Comparison of ENCODE assay signal across 9 mouse cellular contexts in the genomic region with DNA sequence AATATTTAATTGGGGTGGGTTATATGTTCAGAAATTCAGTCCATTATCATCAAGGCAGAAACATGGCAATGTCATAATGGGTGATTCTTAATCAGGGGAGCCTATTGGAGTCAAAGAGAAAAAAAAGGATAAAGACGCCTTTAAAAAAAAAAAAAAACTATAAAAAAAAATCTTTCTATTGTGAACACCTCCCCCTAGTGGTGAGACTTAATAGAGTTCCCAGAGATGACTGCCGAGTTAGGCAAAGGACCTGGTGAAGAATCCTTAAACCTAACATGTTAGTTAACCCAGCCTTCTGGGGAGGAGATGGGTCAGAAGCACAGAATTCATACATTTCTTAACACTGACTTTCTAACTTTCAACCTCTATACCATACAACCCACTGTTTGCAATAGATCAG. TPM values are rescaled to one million over a fixed set of nuclear protein-coding genes. Genes with fewer than 3 reads are reported as not detected.
A peak's percentile ranks its signal among the peaks of the same experiment; 100 is the strongest.
DNase-seq lines count a peak whose midpoint lies in the region; ATAC-seq lines count a peak whose summit lies in the region.
"Had no signal": no experiment of that assay in that cellular context is flagged by ENCODE, and none has a peak within 500 bp of the region (broad histone marks: within the 10 kb centered on the region; RNA-seq: fewer than 3 reads in every experiment).

No protein-coding gene starts in this region.

- intact Hi-C loops in left cerebral cortex, postnatal 14 days (cut with DNase I): loop anchor here (5.0 to 10.0 kb wide), 3 partner anchors 500 to 680 kb away; partner anchors contain the start of gene Fam196b

- ATAC-seq in megakaryocyte-erythroid progenitor cell, adult 5-6 weeks (replicated peaks; ENCODE audit: low FRiP score, low TSS enrichment, poor library complexity, severe bottlenecking): peak; percentile 47; the same call in 1 of the 2 replicates

- DNase-seq in cerebellum, postnatal 14 days: peak; percentile 32 to 41
- no peak for DNase-seq in cerebellum, postnatal 4 days (ENCODE audit: low spot score in 2 of 2)
- DNase-seq in left cerebral cortex, postnatal 14 days (ENCODE audit: low spot score in 2 of 2): peak; percentile 26 to 37
- no peak for DNase-seq in left cerebral cortex, adult 11 months (ENCODE audit: low spot score)
- peak; percentile 56 for DNase-seq in R1 (ENCODE audit: low read depth, low spot score)
- no peak for DNase-seq in urinary bladder, postnatal 36 days (ENCODE audit: low spot score in 2 of 2)
- no peak for DNase-seq in right cerebral cortex, postnatal 36 days (ENCODE audit: low spot score in 2 of 2)
- DNase-seq: cerebellum, adult 8-10 months had no signal

RNA-seq across cellular contexts. Expression of gene Spdl1, which starts 18.7 kb away (rescaled TPM):
- under 1 TPM; 0.70 to 0.91 TPM for total RNA-seq in left cerebral cortex, postnatal 14 days (2021)
- total RNA-seq in megakaryocyte-erythroid progenitor cell, adult 5-6 weeks (2014; fragmentation: Nextera tagmentation): 19.2 and 28.0 TPM in 2 replicates
- 36.4 and 44.1 TPM in 2 replicates for total RNA-seq in megakaryocyte-erythroid progenitor cell, adult 5-6 weeks (2017)

RNA-seq across cellular contexts. Expression of gene Dock2, which starts 31.1 kb away (rescaled TPM):
- total RNA-seq in left cerebral cortex, postnatal 14 days (2021): 1 to 10 TPM; 3.1 to 3.4 TPM
- 39.0 and 48.2 TPM in 2 replicates for total RNA-seq in megakaryocyte-erythroid progenitor cell, adult 5-6 weeks (2014; fragmentation: Nextera tagmentation)
- total RNA-seq in megakaryocyte-erythroid progenitor cell, adult 5-6 weeks (2017): 41.0 and 63.5 TPM in 2 replicates

Comparison
In these comparisons a context has a peak if more than half of its experiments do, and no peak if none do; other contexts are left out.
1. DNase-seq: peak in cerebellum, postnatal 14 days (2 of 2), left cerebral cortex, postnatal 14 days (2 of 2) and R1 (single experiment); none in cerebellum, postnatal 4 days (0 of 2), left cerebral cortex, adult 11 months (single experiment), urinary bladder, postnatal 36 days (0 of 2) and right cerebral cortex, postnatal 36 days (0 of 2).
2. RNA of gene Spdl1, which starts 18.7 kb away (total RNA-seq): 19.2 to 44.1 TPM in megakaryocyte-erythroid progenitor cell, adult 5-6 weeks; 0.70 to 0.91 TPM in left cerebral cortex, postnatal 14 days; every median in the first group is over 10 times any median in the second.
3. RNA of gene Dock2, which starts 31.1 kb away (total RNA-seq): 39.0 to 63.5 TPM in megakaryocyte-erythroid progenitor cell, adult 5-6 weeks; 3.1 to 3.4 TPM in left cerebral cortex, postnatal 14 days; every median in the first group is over 4 times any median in the second.